Mouse (Mus musculus) heart, embryonic 11.5 days (tissue): ENCODE data around the gene Galnt7. TPM values are rescaled to one million over a fixed set of nuclear protein-coding genes. Genes with fewer than 3 reads are reported as not detected.

ENCODE experiments used
- ATAC-seq: fragments of 200-750 bp; cut with Nextera tagmentation; replicated peaks from 2 replicates; pipeline ENCODE4 v1.8.0; 2017; ENCODE audit warnings: moderate library complexity; ENCODE audit not compliant: insufficient number of reproducible peaks, low FRiP score, low TSS enrichment
- H3K27ac ChIP-seq: fragments of 300-500 bp; sonication (generic); 2 replicates; pipeline ENCODE4 v1.5.1; 2014; ENCODE audit warnings: mild to moderate bottlenecking, low read depth, low read length
- H3K27me3 ChIP-seq: fragments of 300-500 bp; sonication (generic); 2 replicates; pipeline ENCODE4 v1.6.1; 2014; ENCODE audit warnings: mild to moderate bottlenecking, low read length, mixed read lengths; ENCODE audit not compliant: control insufficient read depth, insufficient read depth
- H3K36me3 ChIP-seq: fragments of 300-500 bp; sonication (generic); 2 replicates; pipeline ENCODE4 v1.6.1; 2014; ENCODE audit warnings: mild to moderate bottlenecking, low read length, moderate library complexity, mixed read lengths; ENCODE audit not compliant: control insufficient read depth, insufficient read depth
- H3K4me1 ChIP-seq: fragments of 300-500 bp; sonication (generic); 2 replicates; pipeline ENCODE4 v1.6.1; 2014; ENCODE audit warnings: low read length; ENCODE audit not compliant: control insufficient read depth, insufficient read depth
- H3K4me2 ChIP-seq: fragments of 300-500 bp; sonication (generic); 2 replicates; pipeline ENCODE4 v1.6.1; 2014; ENCODE audit warnings: mild to moderate bottlenecking, moderate library complexity
- H3K4me3 ChIP-seq: fragments of 300-500 bp; sonication (generic); 2 replicates; pipeline ENCODE4 v1.5.1; 2014; ENCODE audit warnings: low read depth, low read length
- H3K9ac ChIP-seq: fragments of 300-500 bp; sonication (generic); 2 replicates; pipeline ENCODE4 v1.6.1; 2014; ENCODE audit warnings: mild to moderate bottlenecking, low read depth, low read length, moderate library complexity
- H3K9me3 ChIP-seq: fragments of 300-500 bp; sonication (generic); replicated peaks from 2 replicates; pipeline ENCODE4 v1.6.1; 2016; ENCODE audit warnings: low read length; ENCODE audit not compliant: control insufficient read depth
- WGBS: fragments of 180-500 bp; shearing (Covaris S2); extraction: QIAGEN DNeasy Blood & Tissue Kit; methylation state at CpG from one replicate; pipeline ENCODE4 v1.1.7; 2014; ENCODE audit not compliant: insufficient replicate concordance; 5-methylcytosine and 5-hydroxymethylcytosine counted together
- polyA plus RNA-seq: library from polyadenylated mRNA; unstranded; fragments of >200 nt; fragmentation: Nextera tagmentation; extraction: Ambion mirVana; gene quantifications from 2 replicates; pipeline ENCODE4 v1.2.1, GENCODE M21; 2014

The Galnt7 gene
- polyA plus RNA-seq, 1 experiment from 2014 or later = 8.2 TPM

DNA sequence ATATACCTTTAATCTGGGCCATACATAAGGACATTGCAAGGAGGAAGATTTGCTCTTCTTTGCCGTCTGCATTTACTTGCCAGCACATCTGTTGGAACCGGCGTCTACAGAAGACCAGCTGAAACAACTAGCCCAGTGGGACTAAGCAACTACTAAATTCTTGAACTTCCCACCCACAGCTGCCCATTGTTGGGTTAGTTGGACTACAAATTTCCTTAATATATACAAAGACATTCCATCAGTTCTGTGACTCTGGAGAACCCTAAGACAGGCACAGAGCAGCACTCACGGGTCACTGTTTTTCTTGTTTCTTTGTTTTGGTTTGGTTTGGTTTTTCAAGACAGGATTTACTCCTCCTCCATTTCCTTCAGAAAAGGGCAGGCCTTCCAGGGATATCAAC lies 172.2 kb downstream of the Galnt7 start:
- Histone ChIP-seq H3K4me2 (no peak overlapping the region), H3K9me3 (no peaks in the 10 kb centered on the region), H3K4me1 (0 out of 2 replicates have a peak, but pooled peaks cover 4% of the 10 kb centered on the region), H3K36me3 (peaks cover 6% of the 10 kb centered on the region), H3K4me3 (no peak overlapping the region), H3K27ac (no peak overlapping the region), H3K27me3 (no peaks in the 10 kb centered on the region), H3K9ac (no peak overlapping the region)
- WGBS = 84% methylated on average over 4 of the region's 4 CpGs
- no peak for ATAC-seq

DNA sequence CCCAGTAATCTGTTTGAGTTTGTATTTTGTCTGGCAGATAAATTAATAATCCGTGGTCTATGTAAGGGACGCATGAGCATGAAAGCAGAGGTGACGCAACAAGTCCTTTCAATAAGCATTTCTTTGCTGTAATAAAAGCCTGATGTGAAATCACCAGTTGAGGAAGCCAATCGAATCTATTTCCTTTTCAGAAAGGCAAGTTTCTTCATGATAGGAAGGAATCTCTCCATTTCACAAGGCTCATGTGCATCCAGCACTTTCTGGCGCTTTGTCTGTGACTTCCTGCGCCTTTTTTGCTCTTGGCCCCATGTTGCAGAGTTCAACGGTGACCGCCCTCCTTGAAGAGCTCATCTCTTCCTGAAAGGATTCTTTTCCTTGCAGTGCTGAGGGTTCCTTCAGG lies 173.1 kb downstream of the Galnt7 start:
- Histone ChIP-seq H3K36me3 (peaks cover 6% of the 10 kb centered on the region), H3K9me3 (no peaks in the 10 kb centered on the region), H3K4me1 (no peaks in the 10 kb centered on the region), H3K27ac (no peak overlapping the region), H3K9ac (no peak overlapping the region), H3K4me3 (no peak overlapping the region), H3K27me3 (no peaks in the 10 kb centered on the region), H3K4me2 (no peak overlapping the region)
- ATAC-seq = no peak
- WGBS = 86% methylated on average over 8 of the region's 8 CpGs

DNA sequence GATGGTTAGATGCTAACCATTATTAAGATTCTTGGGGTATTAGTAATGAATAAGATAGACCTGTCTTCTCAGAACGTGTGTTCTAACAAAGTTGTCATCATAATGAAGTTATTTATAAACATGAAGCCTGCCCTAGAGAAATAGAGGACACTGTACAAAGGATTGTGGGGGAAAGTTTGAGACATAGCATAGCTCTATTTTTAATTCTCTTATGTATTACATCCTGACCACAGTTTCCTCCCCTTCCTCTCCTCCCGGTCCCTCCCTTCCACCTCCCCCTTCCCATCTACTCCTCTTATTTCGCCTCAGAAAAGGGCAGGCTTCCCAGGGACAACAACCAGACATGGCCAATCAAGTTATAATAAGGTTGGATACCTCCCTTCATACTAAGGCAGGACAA lies 174.4 kb downstream of the Galnt7 start:
- no peak overlapping the region for H3K27ac ChIP-seq
- ATAC-seq = no peak
- H3K4me1 ChIP-seq = no peaks in the 10 kb centered on the region
- peaks cover 6% of the 10 kb centered on the region for H3K36me3 ChIP-seq
- no peaks in the 10 kb centered on the region for H3K27me3 ChIP-seq
- no peak overlapping the region for H3K9ac ChIP-seq
- no peak overlapping the region for H3K4me3 ChIP-seq
- no peak overlapping the region for H3K4me2 ChIP-seq
- WGBS = 62% methylated on average over 3 of the region's 3 CpGs
- no peaks in the 10 kb centered on the region for H3K9me3 ChIP-seq

Other genes with a start within 250 kb of the Galnt7 start
- gene Scrg1, start 197.1 kb downstream of the Galnt7 start, polyA plus RNA-seq = 0.68 and 0.72 TPM in 2 replicates
- 48.6 and 50.4 TPM in 2 replicates for gene Sap30, start 165.2 kb downstream of the Galnt7 start, polyA plus RNA-seq
- gene Hmgb2, start 141.1 kb downstream of the Galnt7 start, polyA plus RNA-seq = 288 and 289 TPM in 2 replicates